Mouse (Mus musculus) stomach, postnatal 0 days (tissue): ENCODE data around the gene Gse1. TPM values are rescaled to one million over a fixed set of nuclear protein-coding genes. Genes with fewer than 3 reads are reported as not detected.
A peak's percentile ranks its signal among the peaks of the same experiment; 100 is the strongest.

Experiments
- ATAC-seq: fragments of 200-750 bp; cut with Nextera tagmentation; 2 replicates; pipeline ENCODE4 v1.8.0; 2017; ENCODE audit not compliant: low FRiP score, low TSS enrichment
- DNase-seq: peaks from one replicate; pipeline ENCODE4 v3.0.0-alpha.2; 2016; ENCODE audit warnings: low spot score
- H3K27ac ChIP-seq: fragments of 300-500 bp; sonication (generic); replicated peaks from 2 replicates; pipeline ENCODE4 v1.5.1; 2014; ENCODE audit warnings: mild to moderate bottlenecking, control low read depth
- H3K27me3 ChIP-seq: fragments of 300-500 bp; sonication (generic); 2 replicates; pipeline ENCODE4 v1.6.1; 2014; ENCODE audit warnings: low read length; ENCODE audit not compliant: control insufficient read depth, insufficient read depth
- H3K36me3 ChIP-seq: fragments of 300-500 bp; sonication (generic); 2 replicates; pipeline ENCODE4 v1.6.1; 2014; ENCODE audit warnings: low read length, mixed read lengths; ENCODE audit not compliant: control insufficient read depth, insufficient read depth
- H3K4me1 ChIP-seq: fragments of 300-500 bp; sonication (generic); replicated peaks from 2 replicates; pipeline ENCODE4 v1.6.1; 2014; ENCODE audit warnings: antibody characterized with exemption; ENCODE audit not compliant: control insufficient read depth, insufficient read depth
- H3K4me2 ChIP-seq: fragments of 300-500 bp; sonication (generic); replicated peaks from 2 replicates; pipeline ENCODE4 v1.6.1; 2014; ENCODE audit warnings: low read depth, mild to moderate bottlenecking, control low read depth, moderate library complexity
- H3K4me3 ChIP-seq: fragments of 300-500 bp; sonication (generic); 2 replicates; pipeline ENCODE4 v1.5.1; 2014; ENCODE audit warnings: low read depth, low read length, control low read depth
- H3K9ac ChIP-seq: fragments of 300-500 bp; sonication (generic); 2 replicates; pipeline ENCODE4 v1.6.1; 2014; ENCODE audit warnings: mild to moderate bottlenecking, low read length, control low read depth, mixed read lengths
- H3K9me3 ChIP-seq: fragments of 300-500 bp; sonication (generic); 2 replicates; pipeline ENCODE4 v1.6.1; 2016; ENCODE audit warnings: low read length; ENCODE audit not compliant: control insufficient read depth
- CTCF ChIP-seq: IDR thresholded peaks from 2 replicates; pipeline ENCODE4 v1.5.1; 2016; ENCODE audit warnings: antibody characterized with exemption, low read depth, mild to moderate bottlenecking, moderate library complexity
- EP300 ChIP-seq: optimal IDR thresholded peaks from 2 replicates; pipeline ENCODE3; 2016; ENCODE audit warnings: antibody characterized with exemption
- WGBS: fragments of 180-500 bp; shearing (Covaris S2); extraction: QIAGEN DNeasy Blood & Tissue Kit; methylation state at CpG from one replicate; pipeline ENCODE4 v1.1.7; 2014; 5-methylcytosine and 5-hydroxymethylcytosine counted together
- polyA plus RNA-seq: library from polyadenylated mRNA; unstranded; fragments of >200 nt; fragmentation: Nextera tagmentation; extraction: Ambion mirVana; gene quantifications from 2 replicates; pipeline ENCODE4 v1.2.1, GENCODE M21; 2015

Gse1 gene
- polyA plus RNA-seq, 1 experiment from 2014 or later: 6.4 TPM

- TF ChIP-seq EP300 (no peak), CTCF (peak; percentile 19; the same call in 1 of the 2 replicates)
- H3K9ac ChIP-seq: no peak overlapping the region
- no peaks in the 10 kb centered on the region for H3K9me3 ChIP-seq
- H3K4me1 ChIP-seq: no peaks in the 10 kb centered on the region
- peak overlapping the region; percentile 98 for H3K4me2 ChIP-seq
- H3K4me3 ChIP-seq: 0 out of 2 replicates have a peak overlapping the region, but pooled peaks have one; percentile 75
- H3K36me3 ChIP-seq: no peaks in the 10 kb centered on the region
- ATAC-seq (no peak), DNase-seq (no peak)
- WGBS: 68% methylated on average over 5 of the region's 5 CpGs
- peak overlapping the region; percentile 69 for H3K27ac ChIP-seq
- no peaks in the 10 kb centered on the region for H3K27me3 ChIP-seq
These were observed 263.0 kb downstream of the Gse1 start for GRCm38 (mm10) chr8:120491166-120491793.

GRCm38 (mm10) chr8:120492193-120492880, 264.1 kb downstream of the Gse1 start:
- Histone ChIP-seq H3K27ac (no peak overlapping the region), H3K4me2 (0 out of 2 replicates have a peak overlapping the region, but pooled peaks have one; percentile 20)

GRCm38 (mm10) chr8:120492881-120493220, 264.6 kb downstream of the Gse1 start:
- H3K4me3 ChIP-seq: no peak overlapping the region
- DNase-seq (no peak), ATAC-seq (no peak)
- TF ChIP-seq CTCF (no peak), EP300 (no peak)
- no peaks in the 10 kb centered on the region for H3K36me3 ChIP-seq
- no peak overlapping the region for H3K9ac ChIP-seq
- H3K27me3 ChIP-seq: no peaks in the 10 kb centered on the region
- no peak overlapping the region for H3K27ac ChIP-seq
- WGBS: 62% methylated on average over 4 of the region's 4 CpGs
- no peaks in the 10 kb centered on the region for H3K9me3 ChIP-seq
- H3K4me2 ChIP-seq: no peak overlapping the region
- H3K4me1 ChIP-seq: peaks cover 3% of the 10 kb centered on the region; the same call in 1 of the 2 replicates

More at GRCm38 (mm10) chr8:120492193-120492880, 264.1 kb downstream of the Gse1 start:
- no peak for DNase-seq
- H3K4me3 ChIP-seq: no peak overlapping the region
- H3K4me1 ChIP-seq: no peaks in the 10 kb centered on the region
- no peak for ATAC-seq
- H3K27me3 ChIP-seq: no peaks in the 10 kb centered on the region
- WGBS: 43% methylated on average over 14 of the region's 14 CpGs
- TF ChIP-seq CTCF (no peak), EP300 (no peak)
- no peaks in the 10 kb centered on the region for H3K9me3 ChIP-seq
- no peaks in the 10 kb centered on the region for H3K36me3 ChIP-seq
- no peak overlapping the region for H3K9ac ChIP-seq

GRCm38 (mm10) chr8:120493508-120494464, 265.5 kb downstream of the Gse1 start:
- H3K4me2 ChIP-seq: no peak overlapping the region
- WGBS: 71% methylated on average over 16 of the region's 16 CpGs

GRCm38 (mm10) chr8:120494903-120495302, 266.6 kb downstream of the Gse1 start:
- ATAC-seq: no peak
- DNase-seq: no peak
- H3K9ac ChIP-seq: peak overlapping the region; percentile 23; the same call in 1 of the 2 replicates

More at GRCm38 (mm10) chr8:120493508-120494464, 265.5 kb downstream of the Gse1 start:
- peaks cover 10% of the 10 kb centered on the region for H3K4me1 ChIP-seq
- H3K27me3 ChIP-seq: no peaks in the 10 kb centered on the region
- H3K9ac ChIP-seq: no peak overlapping the region
- no peaks in the 10 kb centered on the region for H3K36me3 ChIP-seq
- TF ChIP-seq CTCF (no peak), EP300 (no peak)
- H3K27ac ChIP-seq: no peak overlapping the region
- ATAC-seq (no peak), DNase-seq (no peak)
- no peak overlapping the region for H3K4me3 ChIP-seq
- H3K9me3 ChIP-seq: no peaks in the 10 kb centered on the region

More at GRCm38 (mm10) chr8:120494903-120495302, 266.6 kb downstream of the Gse1 start:
- TF ChIP-seq CTCF (no peak), EP300 (no peak)
- H3K4me2 ChIP-seq: peak overlapping the region; percentile 8; the same call in 1 of the 2 replicates
- peaks cover 12% of the 10 kb centered on the region for H3K4me1 ChIP-seq
- no peaks in the 10 kb centered on the region for H3K36me3 ChIP-seq
- H3K4me3 ChIP-seq: no peak overlapping the region
- WGBS: 41% methylated on average over 15 of the region's 15 CpGs
- H3K27ac ChIP-seq: peak overlapping the region; percentile 61; the same call in 1 of the 2 replicates
- no peaks in the 10 kb centered on the region for H3K27me3 ChIP-seq
- H3K9me3 ChIP-seq: no peaks in the 10 kb centered on the region
